Mouse (Mus musculus): ENCODE measurements around the gene Pde6h. TPM values are rescaled to one million over a fixed set of nuclear protein-coding genes. Genes with fewer than 3 reads are reported as not detected.
A peak's percentile ranks its signal among the peaks of the same experiment; 100 is the strongest.

Pde6h gene
- total RNA-seq, 2 experiments from 2014 or later, result 0.50 to 1.0 TPM

DNA sequence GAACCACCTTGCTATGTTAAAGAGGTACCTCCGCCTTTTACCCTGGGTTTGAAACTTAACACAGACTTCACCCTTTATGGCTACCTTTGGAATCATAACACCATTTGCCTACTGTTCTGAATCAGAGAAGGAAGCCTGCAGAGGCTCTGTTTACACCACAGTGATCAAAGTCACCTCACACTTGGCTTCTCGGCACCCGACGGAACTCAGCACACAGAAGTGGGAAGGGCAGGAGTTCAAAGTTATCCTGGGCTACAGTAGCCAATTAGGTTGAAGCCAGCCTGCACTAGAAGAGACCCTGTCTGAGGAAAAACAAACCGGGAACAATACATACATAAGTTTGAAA, 78.5 kb downstream of the Pde6h start:
- no peak for DNase-seq
- intact Hi-C loops (cut with DNase I), result no loop called here

DNA sequence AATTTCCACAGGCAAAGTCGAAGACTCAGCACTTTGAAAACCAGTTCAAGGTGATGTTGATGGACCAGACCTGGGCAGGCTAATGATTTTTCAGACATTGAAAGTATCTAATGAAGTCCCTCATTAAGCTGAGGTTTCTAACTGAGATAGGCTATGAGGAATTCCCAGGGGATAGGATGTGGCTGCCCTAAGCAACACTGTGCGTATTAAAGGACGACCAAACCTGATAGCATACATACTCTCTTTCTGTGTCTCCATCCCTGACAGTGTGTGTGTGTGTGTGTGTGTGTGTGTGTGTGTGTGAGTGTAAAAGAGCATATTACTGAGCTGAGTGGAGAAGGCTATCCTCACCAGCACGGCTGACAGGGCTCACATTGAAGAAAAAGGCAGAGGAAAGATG, 80.7 kb downstream of the Pde6h start:
- intact Hi-C loops (cut with DNase I), result no loop called here
- no peak for DNase-seq

- DNase-seq, result no peak
- intact Hi-C loops (cut with DNase I), result no loop called here
Observed at GRCm38 (mm10) chr6:137011187-137011586, 87.6 kb downstream of the Pde6h start.

- DNase-seq, result peak; percentile 50
Observed at GRCm38 (mm10) chr6:137014346-137014745, 90.7 kb downstream of the Pde6h start.

DNA sequence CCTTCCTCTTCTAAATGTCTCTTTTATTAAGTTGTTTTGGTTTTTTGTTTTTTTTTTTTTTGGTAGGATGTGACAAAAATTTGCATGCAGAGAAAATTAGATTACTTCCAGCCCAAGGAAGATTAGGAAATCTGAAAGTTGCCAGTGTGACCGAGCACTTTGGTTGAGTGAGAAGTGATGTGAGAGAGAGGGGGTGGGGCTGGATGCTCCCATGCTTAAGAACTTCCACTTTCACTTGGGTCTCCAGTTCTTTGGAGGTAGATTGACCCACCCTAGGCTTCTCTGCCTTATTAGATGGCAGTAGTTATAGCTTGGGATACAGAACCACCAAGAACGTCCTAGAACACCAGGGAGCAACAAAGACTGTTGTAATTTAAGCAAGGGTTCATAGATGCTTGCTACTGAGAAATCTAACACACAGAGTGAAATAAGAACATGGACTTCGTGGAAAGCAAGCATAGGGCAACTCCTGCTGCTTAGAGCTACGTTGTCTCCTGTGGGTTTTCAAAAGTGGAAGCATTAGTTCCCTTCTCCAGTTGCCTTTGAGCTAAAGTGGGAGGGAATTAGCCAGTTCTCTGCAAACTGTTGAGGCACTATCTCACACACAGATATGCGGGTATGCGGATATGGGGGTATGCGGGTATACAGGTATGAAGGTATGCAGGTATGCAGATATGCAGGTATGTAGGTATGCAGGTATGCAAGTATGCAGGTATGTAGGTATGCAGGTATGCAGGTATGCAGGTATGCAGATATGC, 93.8 kb downstream of the Pde6h start:
- DNase-seq, result no peak
- intact Hi-C loops (cut with DNase I), result no loop called here

More at GRCm38 (mm10) chr6:137014346-137014745, 90.7 kb downstream of the Pde6h start:
- intact Hi-C loops (cut with DNase I), result no loop called here

Other genes starting within 250 kb of the Pde6h start
- under 1 TPM; 0.14 to 0.22 TPM for gene Gucy2c, start 142.1 kb upstream of the Pde6h start, total RNA-seq (2021)
- 10 to 100 TPM; 21.6 to 22.7 TPM for gene Hist4h4, start 119.4 kb upstream of the Pde6h start, total RNA-seq (2021)
- 10 to 100 TPM; 49.9 to 51.7 TPM for gene H2afj, start 115.6 kb upstream of the Pde6h start, total RNA-seq (2021)
- gene BC049715, start 96.2 kb upstream of the Pde6h start, total RNA-seq (2021), result 1 to 10 TPM; 2.0 to 2.6 TPM
- gene Wbp11, start 95.6 kb upstream of the Pde6h start, total RNA-seq (2021), result 100 to 1,000 TPM in 1 of 2 experiments, 10 to 100 TPM in 1; 97.6 to 104 TPM
- 1 to 10 TPM; 2.3 to 3.2 TPM for gene Smco3, start 88.4 kb upstream of the Pde6h start, total RNA-seq (2021)
- gene Art4, start 66.1 kb upstream of the Pde6h start, total RNA-seq (2021), result not detected
- gene Mgp, start 48.0 kb upstream of the Pde6h start, total RNA-seq (2021), result 10 to 100 TPM; 16.3 to 19.2 TPM
- under 1 TPM; 0.56 to 0.64 TPM for gene Erp27, start 1.7 kb upstream of the Pde6h start, total RNA-seq (2021)
- 10 to 100 TPM; 24.4 to 28.9 TPM for gene Arhgdib, start 18.1 kb downstream of the Pde6h start, total RNA-seq (2021)
- 10 to 100 TPM in 1 of 2 experiments, 1 to 10 TPM in 1; 9.2 to 11.0 TPM for gene Rerg, start 246.7 kb downstream of the Pde6h start, total RNA-seq (2021)